Comparison of ENCODE assay signal across 8 mouse cellular contexts in the genomic region with DNA sequence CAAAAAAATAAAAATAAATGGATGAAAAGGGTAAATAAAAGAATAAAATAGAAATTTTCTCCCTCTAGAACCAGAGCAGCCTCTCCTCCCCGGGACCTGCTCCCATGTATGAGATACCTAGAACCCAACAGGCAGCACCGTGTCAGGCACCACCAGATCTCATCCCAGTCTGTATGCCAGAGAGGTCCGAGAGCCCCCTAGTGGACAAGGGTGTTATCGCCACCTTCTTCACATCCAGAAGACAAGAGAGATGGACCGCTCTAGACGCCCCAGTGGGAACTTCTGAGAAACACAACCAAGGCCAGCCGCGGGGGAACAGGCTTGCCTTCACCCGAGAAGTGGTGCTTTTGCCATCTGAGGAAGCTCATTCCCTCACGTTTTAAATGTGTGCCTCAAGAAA. TPM values are rescaled to one million over a fixed set of nuclear protein-coding genes. Genes with fewer than 3 reads are reported as not detected.
DNase-seq lines count a peak whose midpoint lies in the region; TF ChIP-seq lines count a peak whose summit lies in the region.
"Had no signal": no experiment of that assay in that cellular context is flagged by ENCODE, and none has a peak within 500 bp of the region (broad histone marks: within the 10 kb centered on the region; RNA-seq: fewer than 3 reads in every experiment).

No protein-coding gene starts in this region.

- 18% methylated on average over 10 of the region's 10 CpGs for WGBS in lung, adult 2 months

- no peaks in the 10 kb centered on the region for H3K4me1 ChIP-seq in lung, adult 2 months (ENCODE audit: control insufficient read depth, insufficient read depth, low read length)
- H3K4me1 ChIP-seq: lung, embryonic 15.5 days had no signal

- peak; percentile 49 to 69 for DNase-seq in CD8-positive naive resting alpha-beta T cell, adult 2 months (ENCODE audit: low read depth in 2 of 2, low spot score in 2 of 2)
- DNase-seq in Muller cell, postnatal 12 days (ENCODE audit: inconsistent ontology term): peak; percentile 52
- DNase-seq in cerebellum, adult 9-10 months: peak; percentile 86
- peak; percentile 30 to 85 for DNase-seq in frontal cortex, adult 2 months (ENCODE audit: extremely low spot score in 1 of 2, low spot score in 1 of 2)
- peak; percentile 34 to 82 for DNase-seq in layer of hippocampus, adult 18-20 months (ENCODE audit: low spot score in 2 of 2)
- DNase-seq in lung, adult 2 months: peak; percentile 42
- DNase-seq in right cerebral cortex, postnatal 25 days: peak; percentile 33

- TF ChIP-seq CTCF in lung, adult 2 months (IDR thresholded peaks at IDR 0.05; ENCODE audit: insufficient read depth, low read length): peak; percentile 84

- TF ChIP-seq POLR2A in lung, adult 2 months (IDR thresholded peaks at IDR 0.05; ENCODE audit: borderline replicate concordance, extremely low read depth, low read depth, low read length): no peak

- no peak overlapping the region for H3K4me3 ChIP-seq in lung, adult 2 months (replicated peaks; ENCODE audit: extremely low read depth, low read depth, low read length)
- H3K4me3 ChIP-seq: lung, embryonic 15.5 days had no signal

RNA-seq across cellular contexts. Expression of a gene that starts 20.3 kb away (rescaled TPM):
- 17.1 and 17.6 TPM in 2 replicates for polyA plus RNA-seq in frontal cortex, adult 2 months (2012; rRNA removed)
- total RNA-seq in layer of hippocampus, adult 18-20 months (2021): 10 to 100 TPM; 20.2 to 22.1 TPM
- 25.0 and 28.1 TPM in 2 replicates for polyA plus RNA-seq in lung, adult 2 months (2012; rRNA removed)

RNA-seq across cellular contexts. Expression of a gene that starts 32.2 kb away (rescaled TPM):
- polyA plus RNA-seq in frontal cortex, adult 2 months (2012; rRNA removed): 69.2 and 72.1 TPM in 2 replicates
- 10 to 100 TPM; 46.8 to 50.8 TPM for total RNA-seq in layer of hippocampus, adult 18-20 months (2021)
- polyA plus RNA-seq in lung, adult 2 months (2012; rRNA removed): 1.8 and 3.0 TPM in 2 replicates

RNA-seq across cellular contexts. Expression of a gene that starts 52.0 kb away (rescaled TPM):
- polyA plus RNA-seq in frontal cortex, adult 2 months (2012; rRNA removed): 512 and 532 TPM in 2 replicates
- 100 to 1,000 TPM; 653 to 657 TPM for total RNA-seq in layer of hippocampus, adult 18-20 months (2021)
- polyA plus RNA-seq in lung, adult 2 months (2012; rRNA removed): 0.05 and 0.07 TPM in 2 replicates

Comparison
In these comparisons a context has a peak if more than half of its experiments do, and no peak if none do; other contexts are left out.
1. DNase-seq: peak in every context shown above with its lines; median percentile 86 in cerebellum, adult 9-10 months; 59 in CD8-positive naive resting alpha-beta T cell, adult 2 months; 58 in layer of hippocampus, adult 18-20 months; 58 in frontal cortex, adult 2 months; 52 in Muller cell, postnatal 12 days; 42 in lung, adult 2 months; 33 in right cerebral cortex, postnatal 25 days.
2. RNA of a gene that starts 32.2 kb away (polyA plus RNA-seq): 69.2 to 72.1 TPM in frontal cortex, adult 2 months; 1.8 to 3.0 TPM in lung, adult 2 months; every median in the first group is over 10 times any median in the second.
3. RNA of a gene that starts 52.0 kb away (polyA plus RNA-seq): 512 to 532 TPM in frontal cortex, adult 2 months; 0.05 to 0.07 TPM in lung, adult 2 months; every median in the first group is over 100 times any median in the second.